Mouse (Mus musculus): ENCODE data around the gene D930020B18Rik. TPM values are rescaled to one million over a fixed set of nuclear protein-coding genes. Genes with fewer than 3 reads are reported as not detected.
A peak's percentile ranks its signal among the peaks of the same experiment; 100 is the strongest.

D930020B18Rik gene
- polyA plus RNA-seq, 1 experiment: 0.16 TPM

GRCm38 (mm10) chr10:121692944-121693579 lies 51.7 kb downstream of the D930020B18Rik start:
- WGBS: 29% methylated on average over 18 of the region's 18 CpGs
- DNase-seq (ENCODE audit: low read depth, low spot score): peak; percentile 11

GRCm38 (mm10) chr10:121694567-121694966 lies 53.2 kb downstream of the D930020B18Rik start:
- 90% methylated on average over 11 of the region's 11 CpGs for WGBS
- DNase-seq (ENCODE audit: low read depth, low spot score): no peak

GRCm38 (mm10) chr10:121701296-121702248 lies 60.2 kb downstream of the D930020B18Rik start:
- peak; percentile 35 for DNase-seq (ENCODE audit: low read depth, low spot score)
- 28% methylated on average over 11 of the region's 11 CpGs for WGBS

GRCm38 (mm10) chr10:121703619-121704018 lies 62.2 kb downstream of the D930020B18Rik start:
- no peak for DNase-seq (ENCODE audit: low read depth, low spot score)
- WGBS: 67% methylated on average over 6 of the region's 6 CpGs

GRCm38 (mm10) chr10:121704871-121705270 lies 63.5 kb downstream of the D930020B18Rik start:
- WGBS: 84% methylated on average over 6 of the region's 6 CpGs
- DNase-seq (ENCODE audit: low read depth, low spot score): no peak

GRCm38 (mm10) chr10:121705399-121706163 lies 64.2 kb downstream of the D930020B18Rik start:
- WGBS: 78% methylated on average over 15 of the region's 15 CpGs
- DNase-seq (ENCODE audit: low read depth, low spot score): no peak

- no peak for DNase-seq (ENCODE audit: low read depth, low spot score)
Observed at GRCm38 (mm10) chr10:121716862-121717261, 75.5 kb downstream of the D930020B18Rik start.

GRCm38 (mm10) chr10:121718896-121719585 lies 77.7 kb downstream of the D930020B18Rik start:
- WGBS: 91% methylated on average over 18 of the region's 18 CpGs
- DNase-seq (ENCODE audit: low read depth, low spot score): no peak

- DNase-seq (ENCODE audit: low read depth, low spot score): no peak
- 97% methylated on average over 13 of the region's 13 CpGs for WGBS
Observed at GRCm38 (mm10) chr10:121720701-121721100, 79.3 kb downstream of the D930020B18Rik start.

- no peak for DNase-seq (ENCODE audit: low read depth, low spot score)
- WGBS: 80% methylated on average over 4 of the region's 4 CpGs
Observed at GRCm38 (mm10) chr10:121726505-121726904, 85.1 kb downstream of the D930020B18Rik start.

GRCm38 (mm10) chr10:121727151-121727550 lies 85.8 kb downstream of the D930020B18Rik start:
- 65% methylated on average over 4 of the region's 4 CpGs for WGBS
- DNase-seq (ENCODE audit: low read depth, low spot score): no peak

- 95% methylated on average over 4 of the region's 4 CpGs for WGBS
- DNase-seq (ENCODE audit: low read depth, low spot score): no peak
Observed at GRCm38 (mm10) chr10:121728226-121728625, 86.8 kb downstream of the D930020B18Rik start.

- 89% methylated on average over 8 of the region's 8 CpGs for WGBS
- DNase-seq (ENCODE audit: low read depth, low spot score): no peak
Observed at GRCm38 (mm10) chr10:121731048-121731725, 89.8 kb downstream of the D930020B18Rik start.

- no peak for DNase-seq (ENCODE audit: low read depth, low spot score)
- WGBS: 93% methylated on average over 9 of the region's 9 CpGs
Observed at GRCm38 (mm10) chr10:121732542-121732941, 91.2 kb downstream of the D930020B18Rik start.

GRCm38 (mm10) chr10:121737256-121737655 lies 95.9 kb downstream of the D930020B18Rik start:
- WGBS: 90% methylated on average over 3 of the region's 3 CpGs
- no peak for DNase-seq (ENCODE audit: low read depth, low spot score)

- WGBS: under 1% methylated on average over 68 of the region's 68 CpGs
- peak; percentile 54 for DNase-seq (ENCODE audit: low read depth, low spot score)
Observed at GRCm38 (mm10) chr10:121739548-121740505, 98.4 kb downstream of the D930020B18Rik start, which contains the start of gene BC048403. BC048403 (plus strand) TSS chr10:121739937.

- 33% methylated on average over 4 of the region's 4 CpGs for WGBS
- DNase-seq (ENCODE audit: low read depth, low spot score): no peak
Observed at GRCm38 (mm10) chr10:121742336-121742735, 100.9 kb downstream of the D930020B18Rik start.

Measured in large intestine, adult 2 months (tissue).